Mouse (Mus musculus): ENCODE data around the gene Cux2. TPM values are rescaled to one million over a fixed set of nuclear protein-coding genes. Genes with fewer than 3 reads are reported as not detected.
A peak's percentile ranks its signal among the peaks of the same experiment; 100 is the strongest.

The Cux2 gene
- polyA plus RNA-seq, 1 experiment from 2014 or later, result 3.0 TPM

DNA sequence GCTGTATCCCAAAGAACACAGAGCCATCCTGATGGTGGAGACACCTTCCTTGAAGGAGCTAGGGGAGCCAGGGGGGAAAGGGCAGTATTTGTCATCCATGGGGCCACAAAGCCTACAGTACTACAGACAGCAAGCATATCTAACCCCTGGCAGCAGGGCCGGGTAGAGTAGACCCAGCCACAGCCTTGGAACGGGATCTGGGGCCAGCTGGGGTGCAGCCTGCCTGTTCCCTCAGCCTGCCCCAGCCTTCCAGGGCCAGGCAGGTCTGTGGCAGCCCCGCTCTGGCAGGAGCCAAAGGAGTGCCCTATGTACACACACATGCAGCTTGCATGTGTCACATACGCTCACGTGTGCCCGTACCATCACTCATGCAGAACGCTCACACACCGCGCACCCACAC is 48.6 kb downstream of the Cux2 start:
- no peak overlapping the region for H3K9ac ChIP-seq (ENCODE audit: low read depth, low read length)
- H3K4me1 ChIP-seq (ENCODE audit: control insufficient read depth, insufficient read depth, low read length), result no peaks in the 10 kb centered on the region
- no peaks in the 10 kb centered on the region for H3K9me3 ChIP-seq (ENCODE audit: control insufficient read depth, low read length)
- no peaks in the 10 kb centered on the region for H3K36me3 ChIP-seq (ENCODE audit: control insufficient read depth, insufficient read depth, low read length)
- no peaks in the 10 kb centered on the region for H3K27me3 ChIP-seq (replicated peaks; ENCODE audit: control insufficient read depth, insufficient read depth, low read length)
- ATAC-seq (ENCODE audit: low read depth) (no peak), DNase-seq (ENCODE audit: low spot score) (no peak)
- H3K4me2 ChIP-seq (ENCODE audit: low read depth, low read length), result no peak overlapping the region
- no peak overlapping the region for H3K4me3 ChIP-seq (ENCODE audit: low read depth, low read length)
- WGBS, result 89% methylated on average over 9 of the region's 9 CpGs
- H3K27ac ChIP-seq (replicated peaks; ENCODE audit: low read depth, low read length), result no peak overlapping the region

DNA sequence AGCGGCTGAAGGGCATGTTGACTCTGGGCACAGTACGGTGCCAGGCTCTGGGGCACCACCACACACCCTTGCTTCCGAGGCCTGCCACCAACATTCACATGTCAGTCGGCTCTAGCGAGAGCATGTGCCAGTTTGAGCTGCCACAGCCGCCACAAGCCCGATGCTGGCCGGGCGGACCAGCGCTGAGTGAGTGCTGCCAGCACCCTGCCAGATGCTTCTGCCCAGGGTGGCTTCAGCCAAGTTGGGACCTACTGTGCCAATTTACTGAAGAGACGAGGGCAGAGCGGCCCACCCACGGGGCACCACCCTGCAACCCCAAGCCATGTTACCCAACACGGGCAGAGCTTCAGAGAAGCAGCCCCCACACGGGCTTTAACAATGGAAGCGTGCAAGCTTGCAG is 49.5 kb downstream of the Cux2 start:
- WGBS, result 87% methylated on average over 16 of the region's 16 CpGs
- no peak overlapping the region for H3K4me2 ChIP-seq (ENCODE audit: low read depth, low read length)

DNA sequence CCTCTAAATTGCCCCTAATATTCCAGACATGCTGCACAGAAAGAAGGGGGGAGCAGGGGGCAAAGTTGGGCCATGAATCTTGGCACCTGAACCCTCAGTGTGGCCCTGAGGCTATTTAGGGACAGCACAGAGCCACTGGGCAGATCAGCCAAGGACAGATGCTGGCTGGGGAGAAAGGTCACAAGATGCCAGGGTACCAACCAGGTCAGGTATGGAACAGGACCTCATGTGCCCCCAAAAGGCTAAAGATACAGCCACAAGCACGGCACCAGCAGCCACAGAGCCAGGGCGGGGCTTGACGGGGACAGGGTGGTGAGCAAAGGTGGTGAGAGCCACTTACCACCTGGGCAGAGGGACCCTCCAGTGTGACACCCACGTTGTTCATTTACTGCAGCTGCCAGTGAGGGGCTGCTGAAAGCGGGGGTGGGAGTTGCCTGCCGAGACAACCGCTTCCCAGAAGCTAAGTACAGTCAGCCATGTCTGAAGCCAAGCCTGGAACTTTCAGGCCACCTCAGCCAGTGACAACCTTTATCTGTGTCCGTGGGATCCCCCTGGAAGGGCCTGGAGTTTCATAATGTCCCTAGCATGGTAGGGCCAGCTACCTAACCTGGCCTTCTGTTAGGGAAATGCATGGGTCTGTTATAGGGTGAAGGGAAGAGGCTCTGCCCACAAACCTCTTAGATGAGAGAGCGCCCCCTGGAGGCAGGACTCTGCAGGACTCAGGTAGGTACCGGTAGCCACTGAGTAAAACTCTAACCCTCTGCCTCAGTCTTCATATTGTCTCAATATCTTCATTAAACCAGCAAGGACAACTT is 50.7 kb downstream of the Cux2 start:
- ATAC-seq (ENCODE audit: low read depth), result no peak
- H3K4me1 ChIP-seq (ENCODE audit: control insufficient read depth, insufficient read depth, low read length), result no peaks in the 10 kb centered on the region
- H3K27ac ChIP-seq (replicated peaks; ENCODE audit: low read depth, low read length), result no peak overlapping the region
- no peak overlapping the region for H3K4me3 ChIP-seq (ENCODE audit: low read depth, low read length)
- no peak overlapping the region for H3K4me2 ChIP-seq (ENCODE audit: low read depth, low read length)
- 58% methylated on average over 10 of the region's 10 CpGs for WGBS
- no peaks in the 10 kb centered on the region for H3K36me3 ChIP-seq (ENCODE audit: control insufficient read depth, insufficient read depth, low read length)
- no peaks in the 10 kb centered on the region for H3K27me3 ChIP-seq (replicated peaks; ENCODE audit: control insufficient read depth, insufficient read depth, low read length)
- H3K9ac ChIP-seq (ENCODE audit: low read depth, low read length), result no peak overlapping the region
- DNase-seq (ENCODE audit: low spot score), result peak; percentile 40
- H3K9me3 ChIP-seq (ENCODE audit: control insufficient read depth, low read length), result no peaks in the 10 kb centered on the region

More for the DNA sequence above, 49.5 kb downstream of the Cux2 start:
- no peak overlapping the region for H3K9ac ChIP-seq (ENCODE audit: low read depth, low read length)
- no peak overlapping the region for H3K4me3 ChIP-seq (ENCODE audit: low read depth, low read length)
- H3K4me1 ChIP-seq (ENCODE audit: control insufficient read depth, insufficient read depth, low read length), result no peaks in the 10 kb centered on the region
- H3K9me3 ChIP-seq (ENCODE audit: control insufficient read depth, low read length), result no peaks in the 10 kb centered on the region
- ATAC-seq (ENCODE audit: low read depth) (no peak), DNase-seq (ENCODE audit: low spot score) (no peak)
- no peak overlapping the region for H3K27ac ChIP-seq (replicated peaks; ENCODE audit: low read depth, low read length)
- H3K27me3 ChIP-seq (replicated peaks; ENCODE audit: control insufficient read depth, insufficient read depth, low read length), result no peaks in the 10 kb centered on the region
- H3K36me3 ChIP-seq (ENCODE audit: control insufficient read depth, insufficient read depth, low read length), result no peaks in the 10 kb centered on the region

DNA sequence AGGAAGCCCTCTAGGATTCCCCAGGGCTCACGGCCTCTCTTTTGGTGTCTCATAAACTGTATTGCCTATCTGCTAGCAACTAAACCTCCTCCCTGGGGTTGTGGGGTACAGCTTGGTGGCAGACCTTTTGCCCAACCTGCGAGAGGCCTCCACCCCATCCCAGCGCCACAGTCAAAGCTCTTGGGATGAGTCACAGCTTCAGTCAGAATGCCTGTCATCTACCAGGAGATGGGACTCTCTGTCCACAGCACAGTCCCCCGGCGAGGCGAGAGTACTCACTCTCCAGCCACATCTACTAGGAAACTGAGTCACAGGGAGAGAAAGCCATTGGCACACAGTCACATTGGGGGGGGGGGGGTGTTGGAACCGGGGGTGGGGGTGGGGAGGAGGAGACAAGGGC is 51.6 kb downstream of the Cux2 start:
- no peak for DNase-seq (ENCODE audit: low spot score)
- Histone ChIP-seq H3K9me3 (ENCODE audit: control insufficient read depth, low read length) (no peaks in the 10 kb centered on the region), H3K9ac (ENCODE audit: low read depth, low read length) (no peak overlapping the region), H3K36me3 (ENCODE audit: control insufficient read depth, insufficient read depth, low read length) (no peaks in the 10 kb centered on the region), H3K4me2 (ENCODE audit: low read depth, low read length) (no peak overlapping the region), H3K27me3 (replicated peaks; ENCODE audit: control insufficient read depth, insufficient read depth, low read length) (no peaks in the 10 kb centered on the region), H3K27ac (replicated peaks; ENCODE audit: low read depth, low read length) (no peak overlapping the region), H3K4me3 (ENCODE audit: low read depth, low read length) (no peak overlapping the region), H3K4me1 (ENCODE audit: control insufficient read depth, insufficient read depth, low read length) (no peaks in the 10 kb centered on the region)
- ATAC-seq (ENCODE audit: low read depth), result no peak
- 94% methylated on average over 6 of the region's 7 CpGs for WGBS

DNA sequence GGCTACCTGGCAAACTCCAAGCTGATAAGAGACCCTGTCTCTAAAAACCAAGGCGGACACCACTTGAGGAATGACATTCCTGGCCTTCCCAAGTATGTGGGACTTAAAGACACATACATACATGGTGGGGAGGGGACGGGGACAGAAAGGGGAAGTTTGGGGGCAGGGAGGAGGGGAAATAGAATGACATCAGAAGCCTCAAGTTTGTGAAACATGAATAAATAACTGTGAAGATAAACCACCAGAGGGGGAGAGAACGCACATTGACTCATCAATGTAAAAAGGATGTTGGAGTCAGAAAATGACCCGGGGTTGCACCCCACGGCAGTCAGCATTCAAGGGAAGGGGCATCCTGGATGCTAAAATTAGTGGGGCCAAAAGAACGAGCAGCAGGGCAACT is 53.2 kb downstream of the Cux2 start:
- Histone ChIP-seq H3K9ac (ENCODE audit: low read depth, low read length) (no peak overlapping the region), H3K27me3 (replicated peaks; ENCODE audit: control insufficient read depth, insufficient read depth, low read length) (no peaks in the 10 kb centered on the region), H3K27ac (replicated peaks; ENCODE audit: low read depth, low read length) (no peak overlapping the region), H3K4me3 (ENCODE audit: low read depth, low read length) (no peak overlapping the region), H3K36me3 (ENCODE audit: control insufficient read depth, insufficient read depth, low read length) (no peaks in the 10 kb centered on the region), H3K4me1 (ENCODE audit: control insufficient read depth, insufficient read depth, low read length) (no peaks in the 10 kb centered on the region), H3K9me3 (ENCODE audit: control insufficient read depth, low read length) (no peaks in the 10 kb centered on the region), H3K4me2 (ENCODE audit: low read depth, low read length) (no peak overlapping the region)
- WGBS, result 67% methylated on average over 6 of the region's 6 CpGs
- no peak for DNase-seq (ENCODE audit: low spot score)
- no peak for ATAC-seq (ENCODE audit: low read depth)

DNA sequence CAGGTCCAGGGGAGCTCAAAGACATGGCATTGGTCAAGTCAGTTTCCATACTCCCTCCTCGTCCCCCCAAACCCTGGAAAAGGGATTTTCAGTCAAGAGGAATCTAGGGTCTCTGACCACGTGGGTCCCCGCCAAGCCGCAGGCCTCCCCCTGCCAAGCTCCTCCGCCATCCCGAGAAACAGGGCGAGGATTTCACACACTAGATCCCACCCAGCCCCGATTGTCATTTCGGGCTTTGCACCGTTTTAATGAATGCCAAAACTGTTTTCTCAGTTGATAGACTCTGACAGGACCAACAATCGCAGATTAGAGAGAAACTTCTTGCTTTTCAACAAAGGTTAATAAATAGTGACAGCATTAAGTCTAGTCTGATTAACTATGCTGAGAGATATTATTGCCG is 55.1 kb downstream of the Cux2 start:
- Histone ChIP-seq H3K9ac (ENCODE audit: low read depth, low read length) (no peak overlapping the region), H3K4me3 (ENCODE audit: low read depth, low read length) (no peak overlapping the region), H3K4me2 (ENCODE audit: low read depth, low read length) (no peak overlapping the region), H3K27me3 (replicated peaks; ENCODE audit: control insufficient read depth, insufficient read depth, low read length) (no peaks in the 10 kb centered on the region), H3K9me3 (ENCODE audit: control insufficient read depth, low read length) (no peaks in the 10 kb centered on the region), H3K27ac (replicated peaks; ENCODE audit: low read depth, low read length) (no peak overlapping the region), H3K36me3 (ENCODE audit: control insufficient read depth, insufficient read depth, low read length) (no peaks in the 10 kb centered on the region), H3K4me1 (ENCODE audit: control insufficient read depth, insufficient read depth, low read length) (peaks cover 4% of the 10 kb centered on the region; the same call in 1 of the 2 replicates)
- WGBS, result 59% methylated on average over 12 of the region's 12 CpGs
- no peak for ATAC-seq (ENCODE audit: low read depth)
- peak; percentile 35 for DNase-seq (ENCODE audit: low spot score)

DNA sequence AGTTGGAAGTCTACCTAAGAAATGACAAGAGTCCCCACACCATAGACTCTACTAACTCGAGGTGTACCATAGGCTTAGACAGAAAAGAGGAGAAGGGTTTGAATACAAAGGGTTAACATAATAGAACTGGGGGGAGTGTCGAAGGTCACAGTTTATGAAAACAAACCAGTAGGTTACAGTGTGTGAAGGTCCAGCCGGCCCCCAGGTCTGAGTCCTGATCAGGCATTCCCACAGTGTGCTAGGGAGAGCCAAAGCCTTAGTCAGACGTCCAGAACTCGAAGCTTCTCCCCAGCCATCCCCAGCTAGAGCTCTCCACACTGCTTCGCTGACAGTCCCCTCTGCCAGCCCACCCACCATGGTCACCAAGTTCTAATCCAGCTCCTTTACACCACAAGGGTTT is 58.0 kb downstream of the Cux2 start:
- no peak overlapping the region for H3K4me3 ChIP-seq (ENCODE audit: low read depth, low read length)
- H3K36me3 ChIP-seq (ENCODE audit: control insufficient read depth, insufficient read depth, low read length), result no peaks in the 10 kb centered on the region
- no peaks in the 10 kb centered on the region for H3K27me3 ChIP-seq (replicated peaks; ENCODE audit: control insufficient read depth, insufficient read depth, low read length)
- WGBS, result 27% methylated on average over 6 of the region's 6 CpGs
- H3K9ac ChIP-seq (ENCODE audit: low read depth, low read length), result no peak overlapping the region
- H3K9me3 ChIP-seq (ENCODE audit: control insufficient read depth, low read length), result no peaks in the 10 kb centered on the region
- H3K4me1 ChIP-seq (ENCODE audit: control insufficient read depth, insufficient read depth, low read length), result peaks cover 4% of the 10 kb centered on the region; the same call in 1 of the 2 replicates
- DNase-seq (ENCODE audit: low spot score) (no peak), ATAC-seq (ENCODE audit: low read depth) (no peak)
- no peak overlapping the region for H3K4me2 ChIP-seq (ENCODE audit: low read depth, low read length)
- H3K27ac ChIP-seq (replicated peaks; ENCODE audit: low read depth, low read length), result no peak overlapping the region

DNA sequence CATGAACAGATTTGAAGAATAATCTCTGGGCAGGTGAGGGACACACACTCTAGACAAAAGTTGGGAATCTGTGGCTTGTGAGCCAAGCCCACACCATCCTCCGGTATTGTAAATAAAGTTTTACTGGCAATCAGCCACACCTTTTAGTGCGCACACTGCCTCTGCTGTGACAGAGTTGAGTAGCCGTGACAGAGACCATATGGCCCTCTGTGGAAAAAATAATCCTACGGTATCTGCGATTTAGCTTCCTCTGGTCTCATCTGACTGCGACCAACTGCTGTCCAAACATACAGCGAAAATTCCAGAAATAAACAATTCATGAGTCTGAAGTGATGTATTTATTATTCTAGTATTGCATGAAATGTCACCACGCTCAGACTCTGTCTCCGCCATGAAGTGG is 64.0 kb downstream of the Cux2 start:
- H3K9ac ChIP-seq (ENCODE audit: low read depth, low read length), result no peak overlapping the region
- peaks cover under 1% of the 10 kb centered on the region; the same call in 1 of the 2 replicates for H3K4me1 ChIP-seq (ENCODE audit: control insufficient read depth, insufficient read depth, low read length)
- H3K4me3 ChIP-seq (ENCODE audit: low read depth, low read length), result no peak overlapping the region
- H3K9me3 ChIP-seq (ENCODE audit: control insufficient read depth, low read length), result no peaks in the 10 kb centered on the region
- no peak overlapping the region for H3K27ac ChIP-seq (replicated peaks; ENCODE audit: low read depth, low read length)
- WGBS, result 64% methylated on average over 9 of the region's 9 CpGs
- no peak overlapping the region for H3K4me2 ChIP-seq (ENCODE audit: low read depth, low read length)
- no peaks in the 10 kb centered on the region for H3K27me3 ChIP-seq (replicated peaks; ENCODE audit: control insufficient read depth, insufficient read depth, low read length)
- DNase-seq (ENCODE audit: low spot score) (peak; percentile 17), ATAC-seq (ENCODE audit: low read depth) (no peak)
- no peaks in the 10 kb centered on the region for H3K36me3 ChIP-seq (ENCODE audit: control insufficient read depth, insufficient read depth, low read length)

DNA sequence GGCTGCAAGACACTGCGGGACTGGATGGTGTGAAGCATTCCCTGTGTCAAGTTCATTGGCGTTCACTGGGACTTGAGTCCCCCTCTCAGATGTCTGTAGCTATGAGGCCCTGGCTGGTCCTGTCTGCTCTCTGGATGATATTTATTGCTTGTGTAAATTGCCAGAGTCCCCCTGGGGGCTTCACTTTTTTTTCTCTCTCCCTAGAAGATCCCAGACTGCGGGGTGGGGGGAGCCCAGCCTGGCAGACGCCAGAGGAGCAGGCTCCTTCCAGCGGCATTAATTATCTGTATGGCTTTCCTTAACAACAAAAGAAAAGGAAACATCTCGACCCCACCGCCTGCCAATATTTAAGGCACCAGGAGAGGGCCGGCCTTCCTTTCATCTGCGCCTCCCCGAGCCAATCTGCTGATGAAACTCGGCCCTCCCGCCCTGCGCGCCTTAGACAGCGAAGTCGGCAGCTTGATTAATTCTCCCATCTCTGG is 68.2 kb downstream of the Cux2 start:
- Histone ChIP-seq H3K4me2 (ENCODE audit: low read depth, low read length) (peak overlapping the region; percentile 21), H3K27me3 (replicated peaks; ENCODE audit: control insufficient read depth, insufficient read depth, low read length) (no peaks in the 10 kb centered on the region), H3K4me1 (ENCODE audit: control insufficient read depth, insufficient read depth, low read length) (no peaks in the 10 kb centered on the region; the same call in 1 of the 2 replicates), H3K9me3 (ENCODE audit: control insufficient read depth, low read length) (no peaks in the 10 kb centered on the region), H3K4me3 (ENCODE audit: low read depth, low read length) (no peak overlapping the region), H3K9ac (ENCODE audit: low read depth, low read length) (no peak overlapping the region), H3K27ac (replicated peaks; ENCODE audit: low read depth, low read length) (no peak overlapping the region), H3K36me3 (ENCODE audit: control insufficient read depth, insufficient read depth, low read length) (no peaks in the 10 kb centered on the region)
- ATAC-seq (ENCODE audit: low read depth) (peak; percentile 50; the same call in 1 of the 2 replicates), DNase-seq (ENCODE audit: low spot score) (peak; percentile 57)
- 12% methylated on average over 16 of the region's 16 CpGs for WGBS
